Mouse (Mus musculus): ENCODE measurements around the gene Bmp7.

The Bmp7 gene

DNA sequence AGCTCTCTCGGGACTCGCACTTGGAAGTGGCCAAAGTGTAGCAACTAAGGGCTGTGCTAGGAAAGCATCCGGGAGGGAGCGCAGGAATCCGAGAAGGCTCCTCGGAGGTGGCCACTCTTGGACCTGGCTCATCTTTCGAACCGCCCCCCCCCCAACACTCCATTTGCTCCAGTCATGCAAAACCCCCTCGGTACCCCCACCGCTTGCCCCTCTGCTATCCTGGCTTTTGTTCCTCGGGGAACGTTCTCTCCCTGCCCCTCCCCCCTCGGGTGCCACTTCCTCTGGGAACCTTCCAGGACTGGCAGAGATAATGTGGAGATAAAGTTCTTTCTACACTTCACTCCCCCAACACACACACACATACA is 660 bp upstream of the Bmp7 start:
- DNase-seq (ENCODE audit: low spot score) = no peak

DNA sequence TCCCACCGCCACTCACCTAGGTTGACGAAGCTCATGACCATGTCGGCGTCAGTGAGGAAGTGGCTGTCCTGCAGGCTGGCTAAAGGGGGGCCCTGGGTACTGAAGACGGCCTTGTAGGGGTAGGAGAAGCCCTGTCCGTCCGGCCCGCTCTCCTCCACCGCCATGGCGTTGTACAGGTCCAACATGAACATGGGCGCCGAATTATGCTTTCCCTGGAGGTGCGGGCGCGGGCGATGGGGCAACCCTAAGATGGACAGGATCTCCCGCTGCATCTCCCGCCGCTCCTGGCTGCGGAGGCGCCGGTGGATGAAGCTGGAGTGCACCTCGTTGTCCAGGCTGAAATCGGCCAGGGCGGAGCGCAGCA is 500 bp downstream of the Bmp7 start:
- no peak for DNase-seq (ENCODE audit: low spot score)

DNA sequence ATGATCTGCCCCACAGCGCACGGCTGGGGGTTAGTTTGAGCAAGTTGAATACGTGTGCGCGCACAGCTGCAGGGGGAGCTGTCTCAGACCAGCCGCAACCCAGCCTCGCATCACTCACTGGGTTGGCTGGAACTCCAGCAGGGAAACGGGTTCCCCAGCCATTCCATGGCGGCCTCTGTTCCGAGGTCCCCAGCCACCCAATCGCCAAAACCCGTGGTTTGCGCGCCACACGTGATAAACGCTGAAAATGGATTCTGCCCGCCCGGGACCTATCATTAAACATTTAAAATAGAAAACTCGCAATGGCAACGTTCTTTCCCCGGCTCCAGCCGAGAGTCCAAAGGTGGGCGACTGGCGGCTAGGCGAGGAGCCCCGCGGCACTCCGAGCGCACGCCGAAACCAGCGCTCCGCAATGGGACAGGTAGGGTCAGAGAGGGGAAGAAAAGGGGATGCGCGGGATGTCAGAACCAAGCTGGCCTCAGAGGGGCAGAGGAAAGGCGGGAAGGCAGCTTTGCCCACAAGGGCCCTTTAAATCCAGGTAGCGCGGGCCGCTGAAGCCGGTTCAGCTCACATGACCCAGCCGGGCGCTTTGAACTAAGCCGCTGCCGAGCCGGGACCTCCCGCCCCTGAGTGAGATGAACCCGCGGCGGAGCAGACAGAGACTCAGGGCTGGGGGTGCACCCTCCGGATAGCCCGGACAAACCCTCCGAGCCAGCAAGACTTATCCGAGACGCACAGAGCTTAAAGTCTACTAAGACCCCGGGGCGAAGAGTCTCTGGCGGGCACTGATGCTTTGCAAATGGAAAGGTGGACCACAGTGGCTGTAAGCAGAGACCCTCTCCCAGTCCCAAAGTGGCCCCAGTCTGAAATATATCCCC is 1.1 kb downstream of the Bmp7 start:
- DNase-seq (ENCODE audit: low spot score) = peak; percentile 35

DNA sequence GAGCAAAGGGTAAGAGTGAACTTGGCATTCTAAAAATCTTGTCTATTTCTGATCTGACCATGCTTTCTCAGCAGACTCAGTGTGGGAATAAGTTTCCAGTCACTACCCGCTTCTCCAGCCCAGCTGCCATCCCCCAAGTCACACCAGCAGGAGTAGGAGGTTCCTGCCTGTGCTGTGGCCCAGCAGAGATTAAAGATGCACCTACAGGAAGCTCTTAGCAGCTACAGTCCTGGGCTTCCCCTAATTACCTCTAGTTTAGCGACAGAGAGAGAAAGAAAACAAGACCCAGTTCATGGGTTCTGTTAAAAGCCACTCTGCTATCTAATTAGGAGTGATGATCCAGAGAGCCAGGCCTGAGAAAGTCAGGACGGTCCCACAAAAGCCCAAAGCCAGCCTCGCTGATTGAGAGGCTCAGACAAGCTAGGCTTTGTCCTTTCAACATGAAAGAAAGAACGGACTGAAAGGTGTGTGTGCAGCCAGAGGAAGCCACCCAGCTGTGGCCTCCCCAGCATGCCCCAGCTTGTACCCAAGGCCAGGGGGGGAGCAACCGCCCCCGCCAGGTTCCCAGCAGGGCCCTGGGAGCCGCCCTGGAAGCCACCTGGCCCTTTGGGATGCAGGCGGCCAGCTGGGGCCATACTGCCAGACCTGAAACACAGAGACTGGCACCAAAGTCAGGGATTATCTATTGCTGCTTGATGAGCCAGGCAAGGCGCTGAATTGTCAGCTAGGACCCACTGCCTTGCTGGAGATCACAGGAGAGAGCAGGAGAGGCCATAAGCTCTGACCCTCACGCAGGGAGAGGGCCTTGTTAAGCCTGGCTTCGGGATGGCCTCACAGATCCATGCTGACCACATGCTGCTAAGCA is 2.6 kb downstream of the Bmp7 start:
- no peak for DNase-seq (ENCODE audit: low spot score)

DNA sequence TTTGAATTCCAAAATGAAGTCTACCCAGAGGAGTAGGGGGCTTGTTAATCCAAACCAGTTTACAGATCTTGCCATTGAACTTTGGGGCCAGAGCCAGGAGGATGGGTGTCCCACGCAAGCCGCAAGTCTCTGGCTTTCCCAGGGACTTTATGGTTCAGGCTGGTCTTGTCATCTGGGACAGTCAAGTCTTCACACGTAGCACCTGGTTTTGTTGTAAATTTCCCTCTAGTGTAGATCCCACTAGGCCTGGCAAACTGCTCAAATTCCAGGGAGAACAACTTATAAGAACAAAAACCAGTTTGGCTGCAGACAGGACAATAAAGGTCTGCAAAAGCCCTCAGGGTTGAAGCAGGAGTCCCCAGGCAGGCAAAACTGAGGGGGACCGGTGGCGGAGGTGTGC is 3.3 kb downstream of the Bmp7 start:
- DNase-seq (ENCODE audit: low spot score) = no peak

DNA sequence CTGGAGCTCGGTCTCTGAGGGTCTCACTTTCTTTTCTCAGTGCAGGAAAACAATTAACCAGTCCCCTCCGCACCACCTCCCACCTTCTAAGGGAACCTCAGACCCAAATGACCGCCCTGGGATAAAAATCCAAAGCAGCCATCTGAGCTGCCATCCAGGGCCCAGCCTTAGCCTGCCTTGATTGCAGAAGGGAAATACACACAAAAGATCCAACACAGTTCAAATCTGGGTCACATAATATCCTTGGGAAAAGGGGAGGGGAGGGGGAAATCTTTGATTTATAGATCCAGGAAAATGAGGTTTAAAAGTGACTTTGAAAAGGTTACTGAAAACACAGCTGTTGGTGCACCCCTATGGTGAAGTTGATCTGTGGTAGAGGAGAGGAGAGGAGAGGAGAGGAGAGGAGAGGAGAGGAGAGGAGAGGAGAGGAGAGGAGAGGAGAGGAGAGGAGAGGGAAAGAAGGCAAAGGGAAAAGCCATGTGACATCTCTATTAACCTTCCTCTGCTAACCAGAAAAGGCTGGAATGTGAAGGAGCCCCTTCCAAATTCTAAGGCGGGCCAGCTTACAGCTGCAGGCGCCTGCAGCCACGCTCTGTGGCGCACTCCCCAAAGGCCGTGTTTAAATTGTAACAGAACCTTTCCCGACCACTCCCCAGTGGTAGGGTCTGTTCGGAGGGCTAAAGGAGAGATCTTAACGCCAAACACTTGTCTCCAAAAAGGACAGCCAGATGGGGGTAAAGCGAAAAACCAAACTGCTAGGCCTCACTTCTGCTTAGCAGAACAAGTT is 4.2 kb downstream of the Bmp7 start:
- DNase-seq (ENCODE audit: low spot score) = no peak

DNA sequence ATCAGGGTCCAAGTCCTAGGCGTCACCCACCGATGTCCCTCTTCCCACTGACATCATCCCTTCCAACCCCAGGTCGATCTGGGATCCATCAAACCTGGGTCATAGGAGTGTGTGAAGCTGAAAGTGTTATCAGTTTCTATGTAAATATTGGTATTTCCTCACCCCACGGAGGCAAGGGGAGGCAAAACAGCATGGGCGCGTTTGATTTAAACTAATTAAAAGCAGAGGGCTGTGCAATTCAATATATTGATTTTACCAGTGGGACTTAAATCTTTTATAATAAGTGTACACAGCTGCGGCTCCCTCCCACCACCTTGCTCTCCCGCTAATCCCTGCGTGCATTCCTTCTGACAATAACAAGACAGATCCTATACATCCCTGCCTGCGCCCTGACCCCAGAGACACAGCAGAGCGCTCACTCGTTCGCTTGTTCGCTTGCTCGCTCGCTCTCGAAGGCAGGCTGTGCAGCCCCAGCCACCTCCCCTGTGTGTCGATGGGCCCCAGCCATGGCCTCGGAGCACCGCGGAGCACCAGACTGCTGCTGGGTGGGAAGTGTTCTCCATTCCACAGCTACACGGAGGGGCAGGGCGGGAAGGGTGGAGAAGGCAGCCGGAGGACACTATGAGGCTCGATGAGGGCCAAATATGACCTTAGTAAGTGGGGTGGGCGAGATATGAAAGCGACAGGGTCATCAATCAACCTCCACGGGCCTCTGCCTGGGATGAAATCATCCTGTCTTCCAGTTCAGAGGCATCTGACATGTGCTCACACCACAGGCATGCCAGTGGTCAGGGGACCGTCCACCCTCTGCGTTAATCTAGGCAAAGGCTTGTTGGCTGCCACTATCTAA is 5.0 kb downstream of the Bmp7 start:
- DNase-seq (ENCODE audit: low spot score) = no peak

DNA sequence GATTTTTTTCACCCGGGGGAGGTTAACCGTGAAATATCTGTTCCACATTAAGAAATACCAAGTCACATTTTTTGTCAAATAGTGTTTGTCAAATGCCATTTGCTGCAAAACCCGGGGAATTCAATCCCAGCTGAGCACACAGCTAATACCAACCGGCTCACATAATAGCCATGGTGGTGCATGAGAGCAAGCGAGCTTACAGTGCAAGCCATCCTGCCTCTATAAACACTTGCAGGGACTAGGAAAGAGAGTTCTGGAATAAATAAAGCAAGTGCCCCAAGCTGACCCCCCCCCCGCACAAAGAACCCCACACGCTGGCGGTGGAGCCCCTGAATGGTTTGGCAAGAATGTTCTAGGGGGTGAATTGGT is 5.7 kb downstream of the Bmp7 start:
- no peak for DNase-seq (ENCODE audit: low spot score)

DNA sequence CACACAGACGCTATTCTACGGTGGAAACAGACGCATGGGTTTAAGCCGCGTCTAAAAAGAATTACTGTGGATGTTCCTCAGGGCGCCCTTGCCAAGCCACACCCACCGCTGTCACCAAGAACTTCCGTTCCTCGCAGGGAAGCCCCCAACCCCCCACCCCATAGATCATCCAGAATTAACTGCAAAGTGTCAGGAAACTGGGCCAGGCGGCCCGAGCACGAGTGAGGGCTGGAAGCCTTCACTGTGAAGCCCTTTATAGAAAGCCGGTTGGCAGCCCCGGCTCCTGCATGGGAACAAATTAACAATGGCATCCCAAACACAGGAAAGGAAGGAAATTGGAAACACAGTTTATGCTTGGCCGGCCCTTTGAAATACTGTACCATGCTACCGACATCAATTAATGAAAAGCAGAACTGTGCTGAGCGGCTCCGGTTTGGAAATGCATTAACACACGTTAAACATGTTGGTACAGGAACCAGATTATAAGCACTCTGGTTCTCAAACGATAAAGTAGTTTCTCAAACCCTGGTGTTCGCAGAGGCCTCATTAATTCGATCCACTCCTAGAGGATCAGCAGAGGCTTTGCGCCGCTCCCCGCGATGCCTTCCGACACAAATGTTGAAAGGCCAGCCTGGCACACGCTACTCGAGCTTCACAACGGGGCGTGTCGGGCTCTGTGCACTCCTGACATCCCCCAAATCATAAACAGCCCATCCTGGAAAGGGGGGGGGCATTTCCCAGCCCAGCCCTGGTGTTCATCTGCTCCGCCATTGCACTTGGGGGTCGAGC is 6.3 kb downstream of the Bmp7 start:
- DNase-seq (ENCODE audit: low spot score) = no peak

DNA sequence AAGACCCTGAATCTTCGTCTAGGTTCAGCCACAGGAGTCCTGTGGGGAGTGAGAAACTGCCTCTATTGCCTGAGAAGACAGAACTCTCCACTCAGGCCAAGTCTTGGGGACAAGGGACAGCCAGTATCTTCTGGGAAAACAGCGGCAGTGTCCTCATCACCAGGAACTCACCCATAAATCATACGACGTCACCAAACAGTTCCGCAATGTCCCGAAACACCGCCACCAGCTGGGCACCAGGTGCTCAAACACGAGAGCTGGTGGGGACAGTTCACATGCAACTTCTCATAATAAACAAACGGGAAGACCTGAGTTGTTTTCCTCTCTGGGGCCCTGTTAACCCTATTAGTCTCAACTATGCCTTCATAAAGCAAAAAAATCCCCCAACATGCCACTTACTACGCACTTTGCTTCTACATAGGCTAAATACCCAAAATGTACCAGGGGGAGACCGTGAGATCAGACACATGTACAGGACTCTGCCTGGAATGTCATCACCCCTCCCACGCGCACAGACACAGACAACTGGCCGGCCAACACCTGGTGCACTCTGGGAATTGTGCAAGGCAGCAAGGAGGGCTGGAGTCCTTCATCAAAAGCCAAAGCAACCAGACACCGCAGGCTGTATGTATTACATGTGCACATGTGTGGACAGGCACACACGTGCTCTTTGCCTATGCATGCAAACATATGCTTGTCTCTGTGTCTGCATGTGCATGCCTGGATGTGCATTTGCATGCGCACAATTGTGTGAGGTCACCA is 8.8 kb downstream of the Bmp7 start:
- DNase-seq (ENCODE audit: low spot score) = no peak

DNA sequence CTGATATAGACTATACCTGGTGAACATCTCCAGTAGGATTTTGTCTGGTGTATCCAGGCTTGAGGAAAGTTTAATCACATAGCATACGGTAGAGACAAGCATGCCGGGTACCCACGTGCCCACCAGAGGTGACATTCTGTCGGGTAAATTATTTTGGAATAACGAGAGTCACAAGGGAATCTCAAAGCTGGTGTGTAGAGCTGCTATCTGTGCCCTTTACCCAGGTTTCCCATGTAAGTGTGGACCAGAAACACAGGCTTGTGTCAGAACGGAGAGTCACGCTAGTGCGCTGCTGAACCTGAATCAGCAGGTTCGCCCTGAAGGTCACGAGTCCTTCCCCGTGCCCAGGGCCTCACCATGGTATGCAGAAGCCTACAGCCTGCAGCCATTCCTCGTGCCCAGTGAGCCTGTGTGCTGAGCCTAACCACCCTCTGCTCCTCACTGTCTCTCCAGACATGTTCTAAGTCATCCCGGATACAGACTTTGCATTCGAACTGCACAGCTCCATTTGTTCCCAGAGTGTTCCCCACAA is 10.2 kb downstream of the Bmp7 start:
- DNase-seq (ENCODE audit: low spot score) = no peak

DNA sequence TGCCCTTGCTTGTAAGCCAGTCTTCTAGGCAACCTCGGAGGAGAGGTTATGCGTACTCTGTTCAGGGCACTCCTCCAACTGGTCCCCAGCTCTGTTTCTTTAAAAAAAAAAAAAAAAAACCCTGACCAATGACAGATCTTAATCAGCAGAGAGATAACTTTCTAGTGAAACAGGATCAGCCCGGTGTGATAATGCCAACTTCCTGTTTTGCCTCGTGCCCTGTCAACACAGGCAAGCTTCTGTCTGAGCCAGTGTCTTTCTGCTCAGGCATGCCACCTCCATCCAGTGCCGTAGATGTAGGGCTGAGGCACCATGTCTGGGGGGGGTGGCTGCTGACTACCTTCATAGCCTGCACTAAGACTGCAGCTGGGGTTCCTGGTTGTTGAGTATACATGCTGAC is 12.5 kb downstream of the Bmp7 start:
- no peak for DNase-seq (ENCODE audit: low spot score)

DNA sequence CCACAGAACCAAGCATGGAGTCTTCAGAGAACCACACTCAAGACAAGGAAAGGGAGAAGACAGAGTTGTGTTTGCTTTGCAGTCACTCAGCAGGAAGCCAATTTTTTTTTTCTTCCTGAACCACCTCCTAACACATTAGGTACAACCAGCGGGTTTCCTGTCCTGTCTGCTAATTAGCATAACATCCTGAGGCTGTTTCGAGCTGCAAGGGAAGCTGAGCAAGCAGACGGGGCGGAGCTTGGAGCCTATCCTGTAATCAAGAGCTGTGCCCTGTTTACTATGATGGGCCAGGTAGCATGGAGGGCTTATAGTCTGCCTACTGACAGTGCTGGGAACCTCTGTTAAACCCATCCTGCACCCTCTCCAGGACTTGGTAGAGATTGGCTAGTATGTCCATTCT is 13.8 kb downstream of the Bmp7 start:
- DNase-seq (ENCODE audit: low spot score) = no peak

DNA sequence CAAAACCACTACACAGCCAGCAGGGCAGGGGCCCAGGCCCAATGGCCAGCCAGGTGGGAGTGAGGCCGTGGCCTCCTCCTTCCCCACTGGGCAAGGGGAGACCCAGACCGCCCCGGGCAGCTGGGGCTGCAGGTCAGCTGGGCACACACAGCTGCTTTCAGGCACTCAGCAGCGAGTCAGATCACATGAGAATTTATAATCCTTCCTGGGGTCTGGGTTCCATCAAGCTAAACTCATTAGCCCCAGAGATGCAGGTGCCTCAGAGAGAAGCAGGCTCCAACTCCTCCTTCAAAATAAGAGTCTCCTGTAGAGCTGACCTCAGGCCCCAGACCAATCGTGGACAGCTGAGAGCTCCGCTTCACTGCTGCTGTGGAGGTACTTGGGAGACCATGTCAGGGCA is 15.2 kb downstream of the Bmp7 start:
- no peak for DNase-seq (ENCODE audit: low spot score)

DNA sequence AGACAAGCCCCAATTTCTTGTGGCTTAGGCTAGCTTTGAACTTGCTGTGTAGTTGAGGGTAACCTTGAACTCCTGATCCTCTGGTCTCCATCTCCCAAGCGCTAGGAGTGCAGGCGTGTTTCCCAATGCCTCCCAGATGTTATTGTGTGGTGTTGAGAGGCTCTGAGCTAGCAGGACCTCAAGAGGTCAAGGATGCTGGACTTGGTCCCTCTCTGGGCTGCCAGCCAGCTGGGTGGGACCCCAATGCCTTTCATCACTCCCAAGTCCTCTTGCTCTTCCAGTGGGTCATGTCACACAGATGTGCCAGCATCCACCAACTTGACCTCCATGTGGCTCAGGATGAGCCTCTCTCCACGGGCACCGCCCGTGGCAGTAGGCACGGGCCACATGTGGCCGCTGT is 16.9 kb downstream of the Bmp7 start:
- no peak for DNase-seq (ENCODE audit: low spot score)

DNA sequence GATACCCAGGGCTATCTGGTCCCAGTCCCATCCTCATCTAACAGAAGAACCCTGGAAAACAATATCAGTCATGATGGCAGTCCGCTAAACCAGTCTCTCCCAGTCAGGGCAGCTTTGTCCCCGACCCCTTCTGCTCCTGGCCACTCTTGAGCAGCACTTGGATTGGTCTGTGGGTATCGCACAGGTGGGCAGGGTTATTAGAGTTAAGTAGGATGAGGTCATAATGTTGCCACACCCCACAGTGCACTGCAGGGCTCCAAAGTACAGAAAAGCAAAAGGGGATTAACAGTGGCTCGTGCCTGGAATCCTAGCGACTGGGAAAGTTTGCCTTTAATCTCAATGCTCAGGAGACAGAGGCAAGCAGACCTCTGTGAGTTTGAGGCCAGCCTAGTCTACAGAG is 17.5 kb downstream of the Bmp7 start:
- no peak for DNase-seq (ENCODE audit: low spot score)

DNA sequence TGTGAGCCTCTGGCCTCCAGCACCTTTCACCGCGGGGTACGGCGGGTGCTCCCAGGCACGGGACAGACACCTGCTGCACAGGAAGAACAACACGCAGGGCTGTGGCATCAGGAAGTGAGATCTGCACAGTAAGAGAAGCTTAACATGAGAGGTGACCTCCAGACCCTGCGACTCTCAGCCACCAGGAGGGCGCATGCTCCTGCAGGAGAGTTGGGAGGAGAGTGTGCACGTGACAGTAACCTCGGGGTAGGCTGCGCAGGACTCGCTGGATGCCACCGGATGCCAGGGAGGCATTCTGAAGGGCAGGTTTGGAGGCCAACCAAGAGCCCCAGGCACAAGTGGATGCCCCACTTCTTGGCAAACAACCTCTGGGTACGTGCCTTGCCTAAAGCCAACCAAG is 26.1 kb downstream of the Bmp7 start:
- DNase-seq (ENCODE audit: low spot score) = no peak

DNA sequence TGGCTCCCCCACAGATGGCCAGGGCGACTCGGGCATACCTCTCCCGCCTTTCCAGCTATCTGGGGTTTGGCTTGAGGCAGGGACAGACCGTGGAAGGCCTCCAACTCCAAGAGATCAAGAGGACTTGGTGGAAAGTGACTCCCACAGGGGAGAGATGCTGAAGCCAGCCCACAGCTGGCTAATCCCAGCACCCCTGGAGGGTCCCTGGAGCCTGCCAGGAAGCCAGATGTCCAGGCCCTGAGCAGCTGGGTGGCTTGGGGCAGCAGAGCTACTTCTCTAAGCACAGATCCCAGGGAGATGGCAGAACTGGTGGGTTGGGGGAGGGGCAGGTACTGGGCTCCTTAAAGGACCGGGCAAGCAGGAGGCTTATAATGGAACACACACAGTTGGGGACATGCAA is 28.4 kb downstream of the Bmp7 start:
- no peak for DNase-seq (ENCODE audit: low spot score)

DNA sequence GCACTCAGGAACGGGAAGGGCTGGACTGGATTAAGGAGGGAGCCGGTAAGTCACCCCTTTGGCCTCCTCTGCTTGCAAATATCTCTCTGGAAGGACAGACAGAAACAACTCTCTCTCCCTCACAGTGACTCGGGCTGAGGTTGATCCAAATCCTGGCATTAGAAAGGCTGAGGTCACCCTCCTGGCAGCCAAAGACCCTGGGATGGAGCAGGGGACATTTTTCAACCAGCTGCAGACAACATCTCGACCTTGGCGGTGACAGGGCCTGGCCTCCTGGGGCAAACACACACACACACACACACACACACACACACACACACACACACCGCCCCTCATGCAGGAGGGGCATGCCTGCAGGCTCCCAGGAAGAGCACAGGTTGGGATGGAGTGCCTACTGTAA is 29.0 kb downstream of the Bmp7 start:
- DNase-seq (ENCODE audit: low spot score) = no peak

DNA sequence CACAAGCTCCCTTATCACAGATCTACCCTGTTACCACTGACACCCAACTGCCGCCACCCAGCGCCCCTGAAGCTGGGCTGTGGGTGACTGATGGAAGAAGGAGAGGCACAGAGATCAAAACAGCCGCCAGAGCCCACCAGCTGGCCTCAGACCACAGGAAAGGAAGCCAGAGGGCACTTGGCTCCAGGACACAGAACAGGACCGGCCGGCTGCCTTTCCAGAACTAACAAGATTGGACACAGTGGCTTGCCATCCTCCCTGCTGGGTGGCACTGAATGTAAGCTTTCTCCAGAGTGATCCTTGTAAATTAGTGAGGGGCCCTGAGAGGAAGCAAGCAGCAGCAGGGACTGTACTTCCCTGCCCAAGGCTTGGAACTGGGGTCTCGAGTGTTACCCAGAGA is 30.7 kb downstream of the Bmp7 start:
- no peak for DNase-seq (ENCODE audit: low spot score)
